Mouse (Mus musculus): ENCODE data around the gene Alkbh4. TPM values are rescaled to one million over a fixed set of nuclear protein-coding genes. Genes with fewer than 3 reads are reported as not detected.
A peak's percentile ranks its signal among the peaks of the same experiment; 100 is the strongest.

Gene Alkbh4
- total RNA-seq, 1 experiment from 2014 or later: 14.0 TPM

DNA sequence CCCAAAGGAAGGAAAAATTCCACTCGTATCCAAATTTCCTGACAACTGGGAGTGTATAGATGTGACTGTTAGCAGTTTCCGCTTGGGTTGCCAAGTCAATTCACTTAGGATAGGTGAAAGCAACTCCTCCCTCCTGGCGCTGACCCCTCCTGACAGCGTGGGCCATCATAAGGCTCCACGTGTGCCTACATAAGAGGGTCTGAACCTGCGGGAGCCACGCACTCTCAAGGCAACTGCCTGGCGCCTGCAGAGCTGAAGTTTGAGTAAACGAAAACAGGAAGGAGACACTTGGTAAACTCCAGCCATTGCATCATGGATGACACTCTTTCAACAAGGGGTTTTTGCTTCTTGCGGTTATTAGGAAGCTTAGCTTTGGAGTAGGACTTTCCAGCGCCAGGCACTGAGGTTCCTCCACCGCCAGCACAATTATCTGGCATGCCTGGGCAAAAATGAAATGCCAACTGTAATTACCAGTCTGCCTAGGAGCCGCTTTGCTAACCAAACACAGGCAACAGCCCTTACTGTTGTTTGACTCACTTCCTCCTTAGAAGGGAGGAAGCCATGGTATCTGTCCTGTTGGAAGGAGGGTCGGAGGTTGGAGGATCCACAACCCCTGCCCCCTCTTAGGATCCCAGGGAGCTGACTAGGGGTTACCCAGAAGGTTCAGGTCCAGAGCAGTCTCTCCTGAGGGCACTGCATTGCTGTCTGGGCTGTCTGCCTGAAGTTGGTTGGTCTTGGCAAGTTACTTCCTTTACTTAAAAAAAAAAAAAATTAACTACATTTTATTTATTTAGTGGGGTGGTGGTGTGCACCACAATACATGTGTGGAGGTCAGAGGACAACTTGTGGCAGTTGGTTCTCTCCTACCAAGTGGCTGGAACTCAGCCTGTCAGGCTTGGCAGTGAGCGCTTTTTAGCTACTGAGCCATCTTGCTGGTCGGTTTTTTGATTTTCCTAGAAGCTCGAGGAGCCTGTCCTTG is 35.7 kb downstream of the Alkbh4 start:
- ATAC-seq (replicated peaks; ENCODE audit: insufficient number of reproducible peaks, low FRiP score, low TSS enrichment, poor library complexity, severe bottlenecking): peak; percentile 68

GRCm38 (mm10) chr5:136172939-136173338 is 37.0 kb downstream of the Alkbh4 start:
- no peak for ATAC-seq (replicated peaks; ENCODE audit: insufficient number of reproducible peaks, low FRiP score, low TSS enrichment, poor library complexity, severe bottlenecking)

DNA sequence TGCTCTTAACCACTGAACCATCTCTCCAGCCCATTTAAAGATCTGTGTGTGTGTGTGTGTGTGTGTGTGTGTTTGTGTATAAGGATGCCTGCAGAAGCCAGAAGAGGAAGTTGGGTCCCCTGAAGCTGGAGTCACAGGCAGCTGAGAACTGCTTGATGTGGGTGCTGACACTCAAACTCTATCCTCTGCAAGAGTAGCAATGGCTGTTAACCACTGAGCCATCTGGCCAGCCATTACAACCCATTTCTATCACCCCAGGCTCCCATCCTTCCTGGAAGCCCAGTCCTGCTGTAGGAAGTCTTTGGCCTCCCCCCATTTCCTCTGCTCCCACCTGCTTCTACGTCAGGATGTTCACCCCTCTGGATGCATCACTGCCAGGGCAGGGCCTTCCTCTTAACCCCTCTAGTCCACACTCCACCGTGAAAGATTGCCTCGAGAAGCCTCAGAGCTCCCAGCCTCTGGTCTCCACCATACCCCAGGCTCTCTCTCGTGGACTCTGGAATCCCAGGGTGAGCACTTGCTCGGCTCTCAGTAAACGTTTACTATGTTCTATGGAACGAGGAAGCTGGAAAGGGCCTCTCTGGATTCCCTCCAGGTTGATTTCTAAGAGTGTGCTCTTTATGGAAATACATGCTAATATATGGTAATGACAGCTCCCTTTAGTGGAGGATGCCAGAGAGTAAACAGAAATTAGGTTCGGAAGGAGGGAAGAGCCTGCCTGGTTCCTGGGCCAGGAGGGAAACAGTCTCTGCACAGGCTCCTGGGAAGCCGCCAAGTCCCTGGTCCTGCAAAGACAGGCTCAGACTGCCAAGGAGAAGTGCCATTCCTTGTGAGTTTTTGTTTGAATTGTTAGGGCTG is 37.9 kb downstream of the Alkbh4 start:
- ATAC-seq (replicated peaks; ENCODE audit: insufficient number of reproducible peaks, low FRiP score, low TSS enrichment, poor library complexity, severe bottlenecking): no peak

- ATAC-seq (replicated peaks; ENCODE audit: insufficient number of reproducible peaks, low FRiP score, low TSS enrichment, poor library complexity, severe bottlenecking): peak; percentile 32; the same call in 1 of the 2 replicates
These were observed 43.6 kb downstream of the Alkbh4 start for GRCm38 (mm10) chr5:136179594-136179993.

- ATAC-seq (replicated peaks; ENCODE audit: insufficient number of reproducible peaks, low FRiP score, low TSS enrichment, poor library complexity, severe bottlenecking): no peak
These were observed 45.3 kb downstream of the Alkbh4 start for GRCm38 (mm10) chr5:136181197-136181596.

- ATAC-seq (replicated peaks; ENCODE audit: insufficient number of reproducible peaks, low FRiP score, low TSS enrichment, poor library complexity, severe bottlenecking): no peak
These were observed 46.1 kb downstream of the Alkbh4 start for GRCm38 (mm10) chr5:136182049-136182448.

DNA sequence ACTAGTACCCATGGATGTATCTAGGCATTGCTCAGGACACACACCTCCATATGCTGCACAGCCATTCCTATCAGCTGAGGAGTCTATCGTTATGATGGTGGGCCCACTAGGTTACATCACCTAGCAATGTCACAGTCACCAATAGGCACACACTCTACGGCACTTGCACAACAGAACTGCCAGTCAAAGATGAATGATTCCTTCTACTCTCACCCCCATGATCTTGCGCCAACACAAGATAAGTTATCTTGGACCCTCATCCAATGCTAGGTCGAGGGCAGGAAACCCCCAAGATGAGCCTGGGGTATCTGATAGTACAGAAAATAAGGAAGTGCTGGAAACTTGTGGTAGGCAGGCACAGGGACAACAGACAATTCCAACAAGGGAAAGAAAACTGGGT is 46.9 kb downstream of the Alkbh4 start:
- ATAC-seq (replicated peaks; ENCODE audit: insufficient number of reproducible peaks, low FRiP score, low TSS enrichment, poor library complexity, severe bottlenecking): no peak

- ATAC-seq (replicated peaks; ENCODE audit: insufficient number of reproducible peaks, low FRiP score, low TSS enrichment, poor library complexity, severe bottlenecking): no peak
These were observed 47.8 kb downstream of the Alkbh4 start for GRCm38 (mm10) chr5:136183766-136184165.

DNA sequence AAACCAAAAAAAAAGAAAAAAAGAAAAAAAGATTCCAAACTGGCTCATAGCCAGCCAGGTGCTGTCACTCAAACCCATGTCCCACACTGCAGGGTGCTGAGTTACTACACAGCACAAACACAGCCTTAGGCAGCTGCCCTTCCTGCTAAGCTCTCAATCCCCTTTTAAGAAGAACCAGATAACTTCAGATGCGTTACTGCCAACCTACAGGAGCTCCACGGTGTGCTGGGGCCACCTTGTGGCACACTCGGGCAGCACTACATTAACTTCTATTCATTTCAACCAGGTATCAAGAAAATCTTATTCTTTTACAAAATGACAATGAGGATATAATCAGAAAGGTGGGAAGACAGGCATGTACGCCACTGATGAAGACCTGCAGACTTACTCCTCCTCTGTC is 50.8 kb downstream of the Alkbh4 start:
- peak; percentile 89 for ATAC-seq (replicated peaks; ENCODE audit: insufficient number of reproducible peaks, low FRiP score, low TSS enrichment, poor library complexity, severe bottlenecking)

Other genes with a start within 250 kb of the Alkbh4 start
- 1.9 TPM in 1 of 3 replicates, not detected in the others for gene Hspb1, start 248.2 kb upstream of the Alkbh4 start, total RNA-seq (2017)
- 86.4 to 119 TPM (median 100 TPM) in 3 replicates for gene Ywhag, start 201.5 kb upstream of the Alkbh4 start, total RNA-seq (2017)
- 1.5 to 1.9 TPM in 2 of 3 replicates, not detected in the other for gene Ssc4d, start 161.6 kb upstream of the Alkbh4 start, total RNA-seq (2017)
- not detected in 3 replicates for gene Zp3, start 156.0 kb upstream of the Alkbh4 start, total RNA-seq (2017)
- 5.4 to 11.2 TPM (median 6.8 TPM) in 3 replicates for gene Dtx2, start 141.3 kb upstream of the Alkbh4 start, total RNA-seq (2017)
- not detected in 3 replicates for gene Upk3b, start 97.7 kb upstream of the Alkbh4 start, total RNA-seq (2017)
- not detected in 3 replicates for gene Upk3bl, start 81.7 kb upstream of the Alkbh4 start, total RNA-seq (2017)
- 20.8 to 45.1 TPM (median 32.3 TPM) in 3 replicates for gene Rasa4, start 52.2 kb upstream of the Alkbh4 start, total RNA-seq (2017)
- gene Polr2j, start 19.5 kb upstream of the Alkbh4 start, total RNA-seq (2017): 80.7 to 92.5 TPM (median 81.7 TPM) in 3 replicates
- 20.4 to 31.1 TPM (median 22.4 TPM) in 3 replicates for gene Lrwd1, start 72 bp upstream of the Alkbh4 start, total RNA-seq (2017)
- 49.2 to 68.3 TPM (median 57.3 TPM) in 3 replicates for gene Orai2, start 34.6 kb downstream of the Alkbh4 start, total RNA-seq (2017)
- gene Prkrip1, start 62.8 kb downstream of the Alkbh4 start, total RNA-seq (2017): 11.6 to 44.1 TPM (median 27.7 TPM) in 3 replicates
- 9.8 to 17.4 TPM (median 10.7 TPM) in 3 replicates for gene Sh2b2, start 110.4 kb downstream of the Alkbh4 start, total RNA-seq (2017)